In genomic region chr7:19409753-19410152, GRCm38 (mm10) we compare ENCODE assay signal across 20 mouse cellular contexts. TPM values are rescaled to one million over a fixed set of nuclear protein-coding genes. Genes with fewer than 3 reads are reported as not detected.
DNase-seq lines count a peak whose midpoint lies in the region; ATAC-seq and TF ChIP-seq lines count a peak whose summit lies in the region.
"Had no signal": no experiment of that assay in that cellular context is flagged by ENCODE, and none has a peak within 500 bp of the region (broad histone marks: within the 10 kb centered on the region; RNA-seq: fewer than 3 reads in every experiment).

No protein-coding gene starts in this region.

- no peak for TF ChIP-seq CTCF in liver, postnatal 0 days (IDR thresholded peaks at IDR 0.05; ENCODE audit: low read depth)

- peak overlapping the region; percentile 22 for H3K4me3 ChIP-seq in heart, embryonic 10.5 days
- H3K4me3 ChIP-seq in hindbrain, embryonic 11.5 days (ENCODE audit: low read depth, low read length) = no peak overlapping the region
- H3K4me3 ChIP-seq in liver, postnatal 0 days (ENCODE audit: low read depth, low read length) = no peak overlapping the region
- H3K4me3 ChIP-seq: hindbrain, embryonic 15.5 days; layer of hippocampus, adult 2 months; liver, embryonic 15.5 days; stomach, embryonic 15.5 days had no signal

- DNase-seq in heart, adult 18-20 months = peak; percentile 32 to 46
- DNase-seq in heart, postnatal 25 days (ENCODE audit: low spot score) = no peak
- peak; percentile 63 for DNase-seq in gastrocnemius, postnatal 14 days
- DNase-seq in heart, embryonic 10.5 days (ENCODE audit: low spot score) = peak; percentile 87
- DNase-seq in heart, postnatal 10 days = peak; percentile 56 to 66
- DNase-seq in adrenal gland, postnatal 10 days = no peak
- no peak for DNase-seq in hindbrain, embryonic 11.5 days (ENCODE audit: low spot score)
- no peak for DNase-seq in liver, postnatal 0 days
- DNase-seq: adrenal gland, postnatal 25 days; cerebellum, adult 18-20 months; kidney, postnatal 10 days; left cerebral cortex, postnatal 4 days; thymus, adult 2 months had no signal

- 30% methylated on average over 6 of the region's 6 CpGs for WGBS in heart, embryonic 10.5 days
- 63% methylated on average over 6 of the region's 6 CpGs for WGBS in hindbrain, embryonic 11.5 days
- WGBS in liver, postnatal 0 days (ENCODE audit: insufficient replicate concordance) = 34% methylated on average over 6 of the region's 6 CpGs

- H3K4me2 ChIP-seq in hindbrain, embryonic 11.5 days (replicated peaks; ENCODE audit: low read depth, low read length) = no peak overlapping the region
- no peak overlapping the region for H3K4me2 ChIP-seq in liver, postnatal 0 days (ENCODE audit: low read depth, low read length)
- H3K4me2 ChIP-seq: hindbrain, embryonic 15.5 days; liver, embryonic 15.5 days; stomach, embryonic 15.5 days had no signal

- peak overlapping the region; percentile 87 for H3K27ac ChIP-seq in heart, embryonic 10.5 days
- no peak overlapping the region for H3K27ac ChIP-seq in hindbrain, embryonic 11.5 days (ENCODE audit: low read depth, low read length)
- H3K27ac ChIP-seq in liver, postnatal 0 days (ENCODE audit: low read depth) = no peak overlapping the region
- H3K27ac ChIP-seq: hindbrain, embryonic 15.5 days; layer of hippocampus, adult 2 months; liver, embryonic 15.5 days; stomach, embryonic 15.5 days had no signal

- ATAC-seq in hindbrain, embryonic 11.5 days (ENCODE audit: low FRiP score) = no peak
- ATAC-seq in liver, postnatal 0 days = no peak
- ATAC-seq: forebrain, embryonic 16.5 days; intestine, postnatal 0 days had no signal

- H3K9ac ChIP-seq in hindbrain, embryonic 11.5 days (ENCODE audit: low read depth, low read length) = no peak overlapping the region
- no peak overlapping the region for H3K9ac ChIP-seq in liver, postnatal 0 days (replicated peaks)
- H3K9ac ChIP-seq: hindbrain, embryonic 15.5 days; liver, embryonic 15.5 days; stomach, embryonic 15.5 days had no signal

- peaks cover 31% of the 10 kb centered on the region for H3K4me1 ChIP-seq in heart, embryonic 10.5 days
- H3K4me1 ChIP-seq in hindbrain, embryonic 11.5 days (replicated peaks; ENCODE audit: control insufficient read depth, insufficient read depth, low read length) = no peaks in the 10 kb centered on the region
- H3K4me1 ChIP-seq in liver, postnatal 0 days (ENCODE audit: insufficient read depth) = no peaks in the 10 kb centered on the region; the same call in 1 of the 2 replicates

- H3K27me3 ChIP-seq in heart, embryonic 10.5 days (ENCODE audit: insufficient read depth, poor library complexity, severe bottlenecking) = peaks cover 18% of the 10 kb centered on the region
- peaks cover 6% of the 10 kb centered on the region for H3K27me3 ChIP-seq in hindbrain, embryonic 11.5 days (ENCODE audit: control insufficient read depth, insufficient read depth, low read length)
- peaks cover 10% of the 10 kb centered on the region for H3K27me3 ChIP-seq in liver, postnatal 0 days (ENCODE audit: insufficient read depth, low read length)

- TF ChIP-seq EP300 in liver, postnatal 0 days (IDR thresholded peaks at IDR 0.05; ENCODE audit: low read depth) = no peak

- intact Hi-C loops in heart, postnatal 25 days (cut with DNase I) = loop anchor here (5.0 kb wide), 2 partner anchors 93 to 293 kb away; no protein-coding TSS in a partner anchor
- intact Hi-C loops in gastrocnemius, postnatal 14 days (cut with DNase I; ENCODE audit: low total_unique reads) = no loop called here
- intact Hi-C loops in heart, postnatal 10 days (cut with DNase I) = no loop called here

- H3K36me3 ChIP-seq in heart, embryonic 10.5 days = no peaks in the 10 kb centered on the region
- no peaks in the 10 kb centered on the region for H3K36me3 ChIP-seq in hindbrain, embryonic 11.5 days (ENCODE audit: control insufficient read depth, insufficient read depth, low read length)
- no peaks in the 10 kb centered on the region for H3K36me3 ChIP-seq in liver, postnatal 0 days (replicated peaks; ENCODE audit: insufficient read depth, low read length)
- H3K36me3 ChIP-seq: hindbrain, embryonic 15.5 days; liver, embryonic 15.5 days; stomach, embryonic 15.5 days had no signal

- H3K9me3 ChIP-seq in heart, embryonic 10.5 days = no peaks in the 10 kb centered on the region; the same call in 1 of the 2 replicates
- no peaks in the 10 kb centered on the region for H3K9me3 ChIP-seq in hindbrain, embryonic 11.5 days (ENCODE audit: control insufficient read depth, low read length)
- 0 out of 2 replicates have a peak, but pooled peaks cover 3% of the 10 kb centered on the region for H3K9me3 ChIP-seq in liver, postnatal 0 days (ENCODE audit: low read length)
- H3K9me3 ChIP-seq: hindbrain, embryonic 15.5 days; liver, embryonic 15.5 days; stomach, embryonic 15.5 days had no signal

RNA-seq across cellular contexts. Expression of gene Ckm, which starts 5.2 kb away (rescaled TPM):
- 1,000 to 10,000 TPM; 3,672 to 3,752 TPM for total RNA-seq in heart, adult 18-20 months (2021)
- 1,000 to 10,000 TPM; 4,463 to 5,048 TPM for total RNA-seq in heart, postnatal 25 days (2021)
- total RNA-seq in gastrocnemius, postnatal 14 days (2021) = over 10,000 TPM; 34,344 to 35,305 TPM
- 3.6 and 9.8 TPM in 2 replicates for polyA plus RNA-seq in heart, embryonic 10.5 days (2016; fragmentation: Nextera tagmentation; extraction: Ambion mirVana)
- 1,000 to 10,000 TPM; 3,255 to 3,362 TPM for total RNA-seq in heart, postnatal 10 days (2021)
- 100 to 1,000 TPM; 346 to 973 TPM for total RNA-seq in adrenal gland, postnatal 10 days (2021)
- polyA plus RNA-seq in hindbrain, embryonic 11.5 days (2014; fragmentation: Nextera tagmentation; extraction: Ambion mirVana) = 0.13 TPM in 1 of 2 replicates, not detected in the other
- polyA plus RNA-seq in liver, postnatal 0 days (2015; fragmentation: Nextera tagmentation; extraction: Ambion mirVana) = 5.3 and 94.1 TPM in 2 replicates
- total RNA-seq: adrenal gland, postnatal 25 days; layer of hippocampus, adult 2 months; left cerebral cortex, postnatal 4 days; megakaryocyte-erythroid progenitor cell, adult 5-6 weeks had no signal

RNA-seq across cellular contexts. Expression of gene Klc3, which starts 5.8 kb away (rescaled TPM):
- total RNA-seq in heart, adult 18-20 months (2021) = under 1 TPM; 0.32 to 0.46 TPM
- under 1 TPM; 0.23 to 0.31 TPM for total RNA-seq in heart, postnatal 25 days (2021)
- under 1 TPM in 1 of 2 experiments, not detected in 1; 0.11 TPM for total RNA-seq in gastrocnemius, postnatal 14 days (2021)
- polyA plus RNA-seq in heart, embryonic 10.5 days (2016; fragmentation: Nextera tagmentation; extraction: Ambion mirVana) = 4.4 and 5.8 TPM in 2 replicates
- under 1 TPM; 0.26 to 0.55 TPM for total RNA-seq in heart, postnatal 10 days (2021)
- total RNA-seq in adrenal gland, postnatal 10 days (2021) = 1 to 10 TPM; 1.4 to 1.7 TPM
- polyA plus RNA-seq in hindbrain, embryonic 11.5 days (2014; fragmentation: Nextera tagmentation; extraction: Ambion mirVana) = 2.3 TPM in 2 replicates
- polyA plus RNA-seq in liver, postnatal 0 days (2015; fragmentation: Nextera tagmentation; extraction: Ambion mirVana) = 0.12 and 0.32 TPM in 2 replicates
- total RNA-seq: megakaryocyte-erythroid progenitor cell, adult 5-6 weeks had no signal

RNA-seq across cellular contexts. Expression of gene Ercc2, which starts 27.9 kb away (rescaled TPM):
- 10 to 100 TPM in 1 of 2 experiments, 1 to 10 TPM in 1; 7.6 to 10.4 TPM for total RNA-seq in heart, adult 18-20 months (2021)
- 10 to 100 TPM; 10.8 to 12.6 TPM for total RNA-seq in heart, postnatal 25 days (2021)
- total RNA-seq in gastrocnemius, postnatal 14 days (2021) = 1 to 10 TPM; 6.1 to 7.8 TPM
- polyA plus RNA-seq in heart, embryonic 10.5 days (2016; fragmentation: Nextera tagmentation; extraction: Ambion mirVana) = 19.2 and 19.3 TPM in 2 replicates
- total RNA-seq in heart, postnatal 10 days (2021) = 10 to 100 TPM; 10.3 to 12.3 TPM
- 10 to 100 TPM; 18.8 to 29.0 TPM for total RNA-seq in adrenal gland, postnatal 10 days (2021)
- 7.7 and 8.7 TPM in 2 replicates for polyA plus RNA-seq in hindbrain, embryonic 11.5 days (2014; fragmentation: Nextera tagmentation; extraction: Ambion mirVana)
- polyA plus RNA-seq in liver, postnatal 0 days (2015; fragmentation: Nextera tagmentation; extraction: Ambion mirVana) = 3.8 and 4.6 TPM in 2 replicates

RNA-seq across cellular contexts. Expression of gene Mark4, which starts 48.9 kb away (rescaled TPM):
- 10 to 100 TPM; 21.3 to 22.1 TPM for total RNA-seq in heart, adult 18-20 months (2021)
- total RNA-seq in heart, postnatal 25 days (2021) = 10 to 100 TPM; 22.3 to 24.3 TPM
- total RNA-seq in gastrocnemius, postnatal 14 days (2021) = 10 to 100 TPM; 12.6 to 14.1 TPM
- 7.0 and 8.9 TPM in 2 replicates for polyA plus RNA-seq in heart, embryonic 10.5 days (2016; fragmentation: Nextera tagmentation; extraction: Ambion mirVana)
- 10 to 100 TPM; 26.6 to 26.8 TPM for total RNA-seq in heart, postnatal 10 days (2021)
- total RNA-seq in adrenal gland, postnatal 10 days (2021) = 10 to 100 TPM; 35.0 to 37.1 TPM
- polyA plus RNA-seq in hindbrain, embryonic 11.5 days (2014; fragmentation: Nextera tagmentation; extraction: Ambion mirVana) = 11.5 and 13.3 TPM in 2 replicates
- 1.8 and 2.0 TPM in 2 replicates for polyA plus RNA-seq in liver, postnatal 0 days (2015; fragmentation: Nextera tagmentation; extraction: Ambion mirVana)

RNA-seq across cellular contexts. Expression of gene Ppp1r13l, which starts 50.2 kb away (rescaled TPM):
- 10 to 100 TPM; 38.2 to 42.9 TPM for total RNA-seq in heart, adult 18-20 months (2021)
- total RNA-seq in heart, postnatal 25 days (2021) = 10 to 100 TPM; 36.5 to 40.5 TPM
- 1 to 10 TPM; 1.7 to 2.9 TPM for total RNA-seq in gastrocnemius, postnatal 14 days (2021)
- polyA plus RNA-seq in heart, embryonic 10.5 days (2016; fragmentation: Nextera tagmentation; extraction: Ambion mirVana) = 12.0 and 16.2 TPM in 2 replicates
- total RNA-seq in heart, postnatal 10 days (2021) = 10 to 100 TPM; 23.1 to 40.1 TPM
- total RNA-seq in adrenal gland, postnatal 10 days (2021) = 1 to 10 TPM; 5.0 to 6.0 TPM
- 3.2 and 5.0 TPM in 2 replicates for polyA plus RNA-seq in hindbrain, embryonic 11.5 days (2014; fragmentation: Nextera tagmentation; extraction: Ambion mirVana)
- polyA plus RNA-seq in liver, postnatal 0 days (2015; fragmentation: Nextera tagmentation; extraction: Ambion mirVana) = 0.47 and 0.69 TPM in 2 replicates

Comparison
In these comparisons a context has a peak if more than half of its experiments do, and no peak if none do; other contexts are left out.
1. DNase-seq: peak in heart, adult 18-20 months (2 of 2), gastrocnemius, postnatal 14 days (single experiment), heart, embryonic 10.5 days (single experiment) and heart, postnatal 10 days (2 of 2); none in heart, postnatal 25 days (single experiment), adrenal gland, postnatal 10 days (single experiment), hindbrain, embryonic 11.5 days (single experiment) and liver, postnatal 0 days (single experiment).
2. RNA of gene Ckm, which starts 5.2 kb away (total RNA-seq): 34,344 to 35,305 TPM in gastrocnemius, postnatal 14 days; 4,463 to 5,048 TPM in heart, postnatal 25 days, 3,672 to 3,752 TPM in heart, adult 18-20 months, 3,255 to 3,362 TPM in heart, postnatal 10 days and 346 to 973 TPM in adrenal gland, postnatal 10 days; every median in the first group is over 4 times any median in the second.